Mouse (Mus musculus): ENCODE data around the gene Gngt2. TPM values are rescaled to one million over a fixed set of nuclear protein-coding genes. Genes with fewer than 3 reads are reported as not detected.
A peak's percentile ranks its signal among the peaks of the same experiment; 100 is the strongest.

The Gngt2 gene
- polyA plus RNA-seq, 1 experiment from 2014 or later, result 34.1 TPM

DNA sequence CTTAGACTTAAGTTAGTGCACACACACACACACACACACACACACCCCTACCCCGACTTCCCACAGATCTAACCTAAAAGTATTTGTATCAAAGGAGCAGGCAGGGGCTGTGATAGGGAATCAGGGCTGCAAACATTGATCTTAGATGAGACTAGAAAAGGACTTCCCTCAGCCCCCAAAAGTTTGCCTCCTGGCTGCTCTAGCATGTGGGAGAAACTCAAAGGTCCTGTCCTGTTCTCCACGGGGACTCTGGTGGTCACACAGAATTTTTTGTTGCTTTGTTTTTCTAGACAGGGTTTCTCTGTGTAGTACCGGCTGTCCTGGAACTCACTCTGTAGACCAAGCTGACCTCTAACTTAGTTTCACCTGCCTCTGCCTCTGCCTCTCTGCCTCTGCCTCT lies 11.4 kb upstream of the Gngt2 start:
- Histone ChIP-seq H3K9ac (ENCODE audit: low read length) (peak overlapping the region; percentile 77; the same call in 1 of the 2 replicates), H3K27ac (replicated peaks in 1 of 2; ENCODE audit: control insufficient read depth in 1 of 2, insufficient read depth in 1 of 2, low read depth in 2 of 2, low read length in 2 of 2) (no peak overlapping the region), H3K27me3 (ENCODE audit: control insufficient read depth, insufficient read depth, low read length) (peaks cover 28% of the 10 kb centered on the region), H3K36me3 (ENCODE audit: control insufficient read depth, insufficient read depth, low read length) (no peaks in the 10 kb centered on the region), H3K4me3 (ENCODE audit: control insufficient read depth in 1 of 2, insufficient read depth in 1 of 2, low read depth in 1 of 2, low read length in 2 of 2) (no peak overlapping the region), H3K9me3 (ENCODE audit: control insufficient read depth, low read length) (no peaks in the 10 kb centered on the region), H3K4me1 (ENCODE audit: control insufficient read depth in 2 of 2, insufficient read depth in 2 of 2, low read length in 2 of 2) (peaks cover 2 to 22% of the 10 kb centered on the region in 2 experiments), H3K4me2 (ENCODE audit: low read length) (no peak overlapping the region)
- 53% methylated on average over 3 of the region's 3 CpGs for WGBS
- no peak for ATAC-seq (ENCODE audit: insufficient number of reproducible peaks, insufficient read depth, low FRiP score, low read depth)

- no peaks in the 10 kb centered on the region for H3K36me3 ChIP-seq (ENCODE audit: control insufficient read depth, insufficient read depth, low read length)
- ATAC-seq (ENCODE audit: insufficient number of reproducible peaks, insufficient read depth, low FRiP score, low read depth), result no peak
- H3K27ac ChIP-seq (replicated peaks in 1 of 2; ENCODE audit: control insufficient read depth in 1 of 2, insufficient read depth in 1 of 2, low read depth in 2 of 2, low read length in 2 of 2), result no peak overlapping the region
- WGBS, result 48% methylated on average over 6 of the region's 6 CpGs
- H3K4me1 ChIP-seq (ENCODE audit: control insufficient read depth in 2 of 2, insufficient read depth in 2 of 2, low read length in 2 of 2), result peaks cover 5 to 31% of the 10 kb centered on the region in 2 experiments
- peaks cover 37% of the 10 kb centered on the region for H3K27me3 ChIP-seq (ENCODE audit: control insufficient read depth, insufficient read depth, low read length)
- no peak overlapping the region; the same call in 1 of the 2 replicates for H3K9ac ChIP-seq (ENCODE audit: low read length)
- H3K4me3 ChIP-seq (ENCODE audit: control insufficient read depth in 1 of 2, insufficient read depth in 1 of 2, low read depth in 1 of 2, low read length in 2 of 2), result no peak overlapping the region
- H3K4me2 ChIP-seq (ENCODE audit: low read length), result no peak overlapping the region
- H3K9me3 ChIP-seq (ENCODE audit: control insufficient read depth, low read length), result no peaks in the 10 kb centered on the region
These were observed 10.5 kb upstream of the Gngt2 start for GRCm38 (mm10) chr11:95826317-95827167.

GRCm38 (mm10) chr11:95827168-95827447 lies 9.9 kb upstream of the Gngt2 start:
- no peak overlapping the region for H3K27ac ChIP-seq (replicated peaks in 1 of 2; ENCODE audit: control insufficient read depth in 1 of 2, insufficient read depth in 1 of 2, low read depth in 2 of 2, low read length in 2 of 2)

GRCm38 (mm10) chr11:95827464-95828085 lies 9.4 kb upstream of the Gngt2 start:
- Histone ChIP-seq H3K27ac (replicated peaks in 1 of 2; ENCODE audit: control insufficient read depth in 1 of 2, insufficient read depth in 1 of 2, low read depth in 2 of 2, low read length in 2 of 2) (no peak overlapping the region), H3K4me2 (ENCODE audit: low read length) (no peak overlapping the region)

More at GRCm38 (mm10) chr11:95827168-95827447, 9.9 kb upstream of the Gngt2 start:
- Histone ChIP-seq H3K36me3 (ENCODE audit: control insufficient read depth, insufficient read depth, low read length) (no peaks in the 10 kb centered on the region), H3K4me1 (ENCODE audit: control insufficient read depth in 2 of 2, insufficient read depth in 2 of 2, low read length in 2 of 2) (peaks cover 5 to 32% of the 10 kb centered on the region in 2 experiments), H3K4me3 (ENCODE audit: control insufficient read depth in 1 of 2, insufficient read depth in 1 of 2, low read depth in 1 of 2, low read length in 2 of 2) (no peak overlapping the region), H3K27me3 (ENCODE audit: control insufficient read depth, insufficient read depth, low read length) (peaks cover 43% of the 10 kb centered on the region), H3K9ac (ENCODE audit: low read length) (no peak overlapping the region), H3K4me2 (ENCODE audit: low read length) (no peak overlapping the region), H3K9me3 (ENCODE audit: control insufficient read depth, low read length) (no peaks in the 10 kb centered on the region)
- no peak for ATAC-seq (ENCODE audit: insufficient number of reproducible peaks, insufficient read depth, low FRiP score, low read depth)
- WGBS, result 18% methylated on average over 3 of the region's 3 CpGs

DNA sequence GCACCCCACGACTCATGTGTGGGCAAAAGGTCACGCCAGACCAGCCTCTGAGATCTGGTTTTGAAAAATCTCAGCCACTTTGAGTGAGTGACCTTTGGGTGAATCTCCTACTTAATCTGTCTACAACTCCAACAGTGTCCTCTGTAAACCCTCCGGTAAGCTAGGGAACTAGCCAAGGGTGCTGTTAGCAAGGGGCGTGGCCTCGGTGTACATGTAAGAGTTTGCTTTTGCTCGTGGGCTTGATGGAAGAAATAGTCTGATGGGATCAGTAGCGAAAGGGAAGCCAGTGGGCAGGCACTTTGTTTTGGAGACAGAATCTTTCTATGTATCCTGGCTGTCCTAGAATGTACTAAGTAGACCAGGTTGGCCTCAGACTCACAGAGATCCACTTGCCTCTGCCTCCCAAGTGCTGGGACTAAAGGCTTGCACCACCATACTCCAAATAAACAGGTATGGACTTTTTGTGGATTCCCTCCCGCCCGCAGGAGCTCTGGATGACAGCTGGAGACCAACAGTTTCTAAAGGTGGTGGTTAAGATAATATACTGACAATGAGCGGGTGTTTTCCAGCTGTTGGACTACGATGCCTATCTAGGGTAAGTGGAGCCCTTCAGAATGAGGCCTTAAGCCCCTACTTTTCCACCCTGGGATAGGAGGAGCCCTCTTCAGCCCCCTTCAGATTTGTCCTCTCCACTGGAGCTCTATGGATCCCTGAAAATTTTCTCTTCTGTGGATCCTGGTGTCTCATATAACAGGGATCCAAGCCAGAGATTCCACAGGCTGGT lies 8.6 kb upstream of the Gngt2 start:
- Histone ChIP-seq H3K27me3 (ENCODE audit: control insufficient read depth, insufficient read depth, low read length) (peaks cover 54% of the 10 kb centered on the region), H3K9ac (ENCODE audit: low read length) (no peak overlapping the region), H3K4me3 (ENCODE audit: control insufficient read depth in 1 of 2, insufficient read depth in 1 of 2, low read depth in 1 of 2, low read length in 2 of 2) (no peak overlapping the region), H3K9me3 (ENCODE audit: control insufficient read depth, low read length) (no peaks in the 10 kb centered on the region), H3K4me2 (ENCODE audit: low read length) (no peak overlapping the region), H3K36me3 (ENCODE audit: control insufficient read depth, insufficient read depth, low read length) (peaks cover 6% of the 10 kb centered on the region; the same call in 1 of the 2 replicates), H3K4me1 (ENCODE audit: control insufficient read depth in 2 of 2, insufficient read depth in 2 of 2, low read length in 2 of 2) (peaks cover 5 to 32% of the 10 kb centered on the region in 2 experiments), H3K27ac (replicated peaks in 1 of 2; ENCODE audit: control insufficient read depth in 1 of 2, insufficient read depth in 1 of 2, low read depth in 2 of 2, low read length in 2 of 2) (no peak overlapping the region)
- 70% methylated on average over 11 of the region's 11 CpGs for WGBS
- ATAC-seq (ENCODE audit: insufficient number of reproducible peaks, insufficient read depth, low FRiP score, low read depth), result no peak

More at GRCm38 (mm10) chr11:95827464-95828085, 9.4 kb upstream of the Gngt2 start:
- 12% methylated on average over 3 of the region's 3 CpGs for WGBS
- peaks cover 4% of the 10 kb centered on the region; the same call in 1 of the 2 replicates for H3K36me3 ChIP-seq (ENCODE audit: control insufficient read depth, insufficient read depth, low read length)
- H3K9me3 ChIP-seq (ENCODE audit: control insufficient read depth, low read length), result no peaks in the 10 kb centered on the region
- peaks cover 5 to 32% of the 10 kb centered on the region in 2 experiments for H3K4me1 ChIP-seq (ENCODE audit: control insufficient read depth in 2 of 2, insufficient read depth in 2 of 2, low read length in 2 of 2)
- no peak for ATAC-seq (ENCODE audit: insufficient number of reproducible peaks, insufficient read depth, low FRiP score, low read depth)
- H3K27me3 ChIP-seq (ENCODE audit: control insufficient read depth, insufficient read depth, low read length), result peaks cover 48% of the 10 kb centered on the region
- no peak overlapping the region for H3K9ac ChIP-seq (ENCODE audit: low read length)
- no peak overlapping the region for H3K4me3 ChIP-seq (ENCODE audit: control insufficient read depth in 1 of 2, insufficient read depth in 1 of 2, low read depth in 1 of 2, low read length in 2 of 2)

- no peak overlapping the region for H3K4me2 ChIP-seq (ENCODE audit: low read length)
- no peak for ATAC-seq (ENCODE audit: insufficient number of reproducible peaks, insufficient read depth, low FRiP score, low read depth)
- H3K9me3 ChIP-seq (ENCODE audit: control insufficient read depth, low read length), result no peaks in the 10 kb centered on the region
- no peak overlapping the region for H3K27ac ChIP-seq (replicated peaks in 1 of 2; ENCODE audit: control insufficient read depth in 1 of 2, insufficient read depth in 1 of 2, low read depth in 2 of 2, low read length in 2 of 2)
- peaks cover 6% of the 10 kb centered on the region; the same call in 1 of the 2 replicates for H3K36me3 ChIP-seq (ENCODE audit: control insufficient read depth, insufficient read depth, low read length)
- 44% methylated on average over 4 of the region's 4 CpGs for WGBS
- H3K4me1 ChIP-seq (ENCODE audit: control insufficient read depth in 2 of 2, insufficient read depth in 2 of 2, low read length in 2 of 2), result peaks cover 12 to 41% of the 10 kb centered on the region in 2 experiments
- peaks cover 62% of the 10 kb centered on the region for H3K27me3 ChIP-seq (ENCODE audit: control insufficient read depth, insufficient read depth, low read length)
- H3K4me3 ChIP-seq (ENCODE audit: control insufficient read depth in 1 of 2, insufficient read depth in 1 of 2, low read depth in 1 of 2, low read length in 2 of 2), result peak overlapping the region in 1 of 2 experiments; percentile 35; a peak in 1 of 4 replicates
- H3K9ac ChIP-seq (ENCODE audit: low read length), result no peak overlapping the region
These were observed 7.4 kb upstream of the Gngt2 start for GRCm38 (mm10) chr11:95829526-95830050.

Data from heart, embryonic 14.5 days (tissue).